Mouse (Mus musculus) ovary, adult 2 months (tissue): Measurements from ENCODE around the gene 5730480H06Rik. TPM values are rescaled to one million over a fixed set of nuclear protein-coding genes. Genes with fewer than 3 reads are reported as not detected.

Experiments used
- polyA plus RNA-seq: library from polyadenylated mRNA; depleted of rRNA; stranded (reverse); fragments of >200 nt; gene quantifications from 2 replicates; pipeline ENCODE4 v1.2.3, GENCODE M21; 2012; rRNA removed

The 5730480H06Rik gene
- polyA plus RNA-seq = 3.4 and 4.4 TPM in 2 replicates

GRCm38 (mm10) chr5:48327652-48328051, at the start of gene 5730480H06Rik:
Gene 5730480H06Rik (plus strand): TSS chr5:48327952.

